Mouse (Mus musculus): ENCODE measurements around the gene Trib3. TPM values are rescaled to one million over a fixed set of nuclear protein-coding genes. Genes with fewer than 3 reads are reported as not detected.

The Trib3 gene
- polyA plus RNA-seq, 1 experiment: 23.5 TPM

GRCm38 (mm10) chr2:152336856-152337255 is 7.0 kb downstream of the Trib3 start:
- Histone ChIP-seq H3K27me3 (ENCODE audit: control insufficient read depth, insufficient read depth, low read length) (no peaks in the 10 kb centered on the region), H3K36me3 (ENCODE audit: control insufficient read depth, insufficient read depth, low read length) (no peaks in the 10 kb centered on the region), H3K27ac (ENCODE audit: insufficient read depth, low read depth, low read length) (peak overlapping the region; percentile 65; the same call in 1 of the 2 replicates), H3K4me3 (ENCODE audit: low read depth, low read length) (no peak overlapping the region), H3K4me1 (ENCODE audit: control insufficient read depth, insufficient read depth, insufficient read length, low read length) (peaks cover 26% of the 10 kb centered on the region)
- 48% methylated on average over 1 of the region's 1 CpGs for WGBS
- no peak for TF ChIP-seq CTCF (IDR thresholded peaks at IDR 0.05; ENCODE audit: extremely low read depth, insufficient read length, insufficient replicate concordance, low read depth, low read length)
- no peak for TF ChIP-seq POLR2A (IDR thresholded peaks at IDR 0.05; ENCODE audit: low read depth, low read length)

GRCm38 (mm10) chr2:152335289-152335820 is 8.5 kb downstream of the Trib3 start:
- peaks cover 31% of the 10 kb centered on the region for H3K4me1 ChIP-seq (ENCODE audit: control insufficient read depth, insufficient read depth, insufficient read length, low read length)
- no peak overlapping the region for H3K4me3 ChIP-seq (ENCODE audit: low read depth, low read length)
- no peaks in the 10 kb centered on the region for H3K36me3 ChIP-seq (ENCODE audit: control insufficient read depth, insufficient read depth, low read length)
- TF ChIP-seq POLR2A (IDR thresholded peaks at IDR 0.05; ENCODE audit: low read depth, low read length): no peak
- no peak for TF ChIP-seq CTCF (IDR thresholded peaks at IDR 0.05; ENCODE audit: extremely low read depth, insufficient read length, insufficient replicate concordance, low read depth, low read length)
- WGBS: 49% methylated on average over 11 of the region's 11 CpGs
- H3K27ac ChIP-seq (ENCODE audit: insufficient read depth, low read depth, low read length): no peak overlapping the region
- no peaks in the 10 kb centered on the region for H3K27me3 ChIP-seq (ENCODE audit: control insufficient read depth, insufficient read depth, low read length)

- Histone ChIP-seq H3K27ac (ENCODE audit: insufficient read depth, low read depth, low read length) (no peak overlapping the region), H3K4me3 (ENCODE audit: low read depth, low read length) (no peak overlapping the region)
- WGBS: 83% methylated on average over 4 of the region's 4 CpGs
Measured at GRCm38 (mm10) chr2:152333345-152334006, 10.4 kb downstream of the Trib3 start.

GRCm38 (mm10) chr2:152332101-152332825 is 11.6 kb downstream of the Trib3 start, which contains the start of gene Rbck1:
TSS of gene Rbck1 (minus strand) at chr2:152332653.
- Histone ChIP-seq H3K4me1 (ENCODE audit: control insufficient read depth, insufficient read depth, insufficient read length, low read length) (peaks cover 18% of the 10 kb centered on the region), H3K27ac (ENCODE audit: insufficient read depth, low read depth, low read length) (peak within 1 kb of the TSS; percentile 93), H3K36me3 (ENCODE audit: control insufficient read depth, insufficient read depth, low read length) (peaks cover 9% of the 10 kb centered on the region), H3K27me3 (ENCODE audit: control insufficient read depth, insufficient read depth, low read length) (no peaks in the 10 kb centered on the region), H3K4me3 (ENCODE audit: low read depth, low read length) (peak within 1 kb of the TSS; percentile 65)
- peak; percentile 5; the same call in 1 of the 2 replicates for TF ChIP-seq CTCF (IDR thresholded peaks at IDR 0.05; ENCODE audit: extremely low read depth, insufficient read length, insufficient replicate concordance, low read depth, low read length)
- peak; percentile 78 for TF ChIP-seq POLR2A (IDR thresholded peaks at IDR 0.05; ENCODE audit: low read depth, low read length)
- WGBS: under 1% methylated on average over 52 of the region's 54 CpGs

More at GRCm38 (mm10) chr2:152333345-152334006, 10.4 kb downstream of the Trib3 start:
- H3K27me3 ChIP-seq (ENCODE audit: control insufficient read depth, insufficient read depth, low read length): no peaks in the 10 kb centered on the region
- peaks cover 29% of the 10 kb centered on the region for H3K4me1 ChIP-seq (ENCODE audit: control insufficient read depth, insufficient read depth, insufficient read length, low read length)
- TF ChIP-seq POLR2A (IDR thresholded peaks at IDR 0.05; ENCODE audit: low read depth, low read length): no peak
- TF ChIP-seq CTCF (IDR thresholded peaks at IDR 0.05; ENCODE audit: extremely low read depth, insufficient read length, insufficient replicate concordance, low read depth, low read length): no peak
- peaks cover 6% of the 10 kb centered on the region for H3K36me3 ChIP-seq (ENCODE audit: control insufficient read depth, insufficient read depth, low read length)

GRCm38 (mm10) chr2:152330858-152331423 is 12.9 kb downstream of the Trib3 start:
- peak overlapping the region; percentile 30 for H3K4me3 ChIP-seq (ENCODE audit: low read depth, low read length)
- H3K4me1 ChIP-seq (ENCODE audit: control insufficient read depth, insufficient read depth, insufficient read length, low read length): peaks cover 14% of the 10 kb centered on the region
- H3K36me3 ChIP-seq (ENCODE audit: control insufficient read depth, insufficient read depth, low read length): peaks cover 20% of the 10 kb centered on the region
- no peaks in the 10 kb centered on the region for H3K27me3 ChIP-seq (ENCODE audit: control insufficient read depth, insufficient read depth, low read length)
- H3K27ac ChIP-seq (ENCODE audit: insufficient read depth, low read depth, low read length): no peak overlapping the region
- 23% methylated on average over 7 of the region's 7 CpGs for WGBS
- TF ChIP-seq CTCF (IDR thresholded peaks at IDR 0.05; ENCODE audit: extremely low read depth, insufficient read length, insufficient replicate concordance, low read depth, low read length) (no peak), POLR2A (IDR thresholded peaks at IDR 0.05; ENCODE audit: low read depth, low read length) (no peak)

GRCm38 (mm10) chr2:152327980-152328379 is 15.9 kb downstream of the Trib3 start:
- Histone ChIP-seq H3K27me3 (ENCODE audit: control insufficient read depth, insufficient read depth, low read length) (no peaks in the 10 kb centered on the region), H3K27ac (ENCODE audit: insufficient read depth, low read depth, low read length) (no peak overlapping the region), H3K36me3 (ENCODE audit: control insufficient read depth, insufficient read depth, low read length) (peaks cover 44% of the 10 kb centered on the region), H3K4me1 (ENCODE audit: control insufficient read depth, insufficient read depth, insufficient read length, low read length) (peaks cover 9% of the 10 kb centered on the region), H3K4me3 (ENCODE audit: low read depth, low read length) (no peak overlapping the region)
- TF ChIP-seq CTCF (IDR thresholded peaks at IDR 0.05; ENCODE audit: extremely low read depth, insufficient read length, insufficient replicate concordance, low read depth, low read length): no peak
- no peak for TF ChIP-seq POLR2A (IDR thresholded peaks at IDR 0.05; ENCODE audit: low read depth, low read length)
- 74% methylated on average over 5 of the region's 5 CpGs for WGBS

Measured in small intestine, adult 2 months (tissue).